Mouse (Mus musculus): ENCODE results near the gene Aqp6. TPM values are rescaled to one million over a fixed set of nuclear protein-coding genes. Genes with fewer than 3 reads are reported as not detected.

The Aqp6 gene
- polyA plus RNA-seq, 1 experiment from 2014 or later, result not detected

- Histone ChIP-seq H3K4me1 (ENCODE audit: control insufficient read depth, insufficient read depth, low read length) (peaks cover 8% of the 10 kb centered on the region), H3K27me3 (replicated peaks; ENCODE audit: control insufficient read depth, insufficient read depth, low read length) (peaks cover 84% of the 10 kb centered on the region), H3K4me3 (ENCODE audit: low read length) (peak overlapping the region; percentile 39), H3K36me3 (ENCODE audit: control insufficient read depth, insufficient read depth, low read length) (no peaks in the 10 kb centered on the region), H3K9me3 (ENCODE audit: control insufficient read depth, low read length) (no peaks in the 10 kb centered on the region), H3K27ac (ENCODE audit: low read length) (no peak overlapping the region), H3K4me2 (ENCODE audit: low read depth, low read length) (peak overlapping the region; percentile 61), H3K9ac (ENCODE audit: low read depth, low read length) (peak overlapping the region; percentile 46; the same call in 1 of the 2 replicates)
- peak; percentile 38 for ATAC-seq
- WGBS, result 1% methylated on average over 24 of the region's 24 CpGs
Measured at GRCm38 (mm10) chr15:99584407-99585202, 16.6 kb upstream of the Aqp6 start.

GRCm38 (mm10) chr15:99585741-99586140 lies 15.5 kb upstream of the Aqp6 start:
- Histone ChIP-seq H3K4me3 (ENCODE audit: low read length) (no peak overlapping the region), H3K36me3 (ENCODE audit: control insufficient read depth, insufficient read depth, low read length) (no peaks in the 10 kb centered on the region), H3K4me2 (ENCODE audit: low read depth, low read length) (no peak overlapping the region), H3K4me1 (ENCODE audit: control insufficient read depth, insufficient read depth, low read length) (peaks cover 14% of the 10 kb centered on the region), H3K27ac (ENCODE audit: low read length) (no peak overlapping the region), H3K9ac (ENCODE audit: low read depth, low read length) (no peak overlapping the region), H3K27me3 (replicated peaks; ENCODE audit: control insufficient read depth, insufficient read depth, low read length) (peaks cover 92% of the 10 kb centered on the region), H3K9me3 (ENCODE audit: control insufficient read depth, low read length) (no peaks in the 10 kb centered on the region)
- no peak for ATAC-seq
- 65% methylated on average over 6 of the region's 6 CpGs for WGBS

- WGBS, result 86% methylated on average over 3 of the region's 3 CpGs
- Histone ChIP-seq H3K4me1 (ENCODE audit: control insufficient read depth, insufficient read depth, low read length) (peaks cover 17% of the 10 kb centered on the region), H3K4me2 (ENCODE audit: low read depth, low read length) (no peak overlapping the region), H3K36me3 (ENCODE audit: control insufficient read depth, insufficient read depth, low read length) (no peaks in the 10 kb centered on the region), H3K27me3 (replicated peaks; ENCODE audit: control insufficient read depth, insufficient read depth, low read length) (peaks cover 93% of the 10 kb centered on the region), H3K9ac (ENCODE audit: low read depth, low read length) (no peak overlapping the region), H3K4me3 (ENCODE audit: low read length) (no peak overlapping the region), H3K27ac (ENCODE audit: low read length) (no peak overlapping the region), H3K9me3 (ENCODE audit: control insufficient read depth, low read length) (no peaks in the 10 kb centered on the region)
- ATAC-seq, result no peak
Measured at GRCm38 (mm10) chr15:99586525-99586924, 14.7 kb upstream of the Aqp6 start.

- Histone ChIP-seq H3K36me3 (ENCODE audit: control insufficient read depth, insufficient read depth, low read length) (no peaks in the 10 kb centered on the region), H3K9me3 (ENCODE audit: control insufficient read depth, low read length) (no peaks in the 10 kb centered on the region), H3K27me3 (replicated peaks; ENCODE audit: control insufficient read depth, insufficient read depth, low read length) (peaks cover 98% of the 10 kb centered on the region), H3K27ac (ENCODE audit: low read length) (no peak overlapping the region), H3K4me3 (ENCODE audit: low read length) (no peak overlapping the region), H3K9ac (ENCODE audit: low read depth, low read length) (no peak overlapping the region), H3K4me1 (ENCODE audit: control insufficient read depth, insufficient read depth, low read length) (peaks cover 12% of the 10 kb centered on the region), H3K4me2 (ENCODE audit: low read depth, low read length) (no peak overlapping the region)
- 8% methylated on average over 9 of the region's 9 CpGs for WGBS
- ATAC-seq, result no peak
Measured at GRCm38 (mm10) chr15:99589237-99589636, 12.0 kb upstream of the Aqp6 start.

GRCm38 (mm10) chr15:99589704-99590103 lies 11.5 kb upstream of the Aqp6 start:
- H3K4me1 ChIP-seq (ENCODE audit: control insufficient read depth, insufficient read depth, low read length), result peaks cover 10% of the 10 kb centered on the region
- no peak overlapping the region for H3K4me3 ChIP-seq (ENCODE audit: low read length)
- no peak overlapping the region for H3K4me2 ChIP-seq (ENCODE audit: low read depth, low read length)
- 22% methylated on average over 7 of the region's 7 CpGs for WGBS
- no peaks in the 10 kb centered on the region for H3K36me3 ChIP-seq (ENCODE audit: control insufficient read depth, insufficient read depth, low read length)
- no peak overlapping the region for H3K27ac ChIP-seq (ENCODE audit: low read length)
- H3K9me3 ChIP-seq (ENCODE audit: control insufficient read depth, low read length), result no peaks in the 10 kb centered on the region
- H3K9ac ChIP-seq (ENCODE audit: low read depth, low read length), result no peak overlapping the region
- no peak for ATAC-seq
- peaks cover 98% of the 10 kb centered on the region for H3K27me3 ChIP-seq (replicated peaks; ENCODE audit: control insufficient read depth, insufficient read depth, low read length)

GRCm38 (mm10) chr15:99590429-99591084 lies 10.6 kb upstream of the Aqp6 start, which contains the start of gene Aqp5:
TSS of gene Aqp5 (plus strand) at chr15:99590782.
- 0 out of 2 replicates have a peak, but pooled peaks have one; percentile 42 for ATAC-seq
- H3K27ac ChIP-seq (ENCODE audit: low read length), result no peak within 1 kb of the TSS
- WGBS, result 2% methylated on average over 72 of the region's 83 CpGs
- peaks cover 10% of the 10 kb centered on the region for H3K4me1 ChIP-seq (ENCODE audit: control insufficient read depth, insufficient read depth, low read length)
- H3K36me3 ChIP-seq (ENCODE audit: control insufficient read depth, insufficient read depth, low read length), result no peaks in the 10 kb centered on the region
- peaks cover 98% of the 10 kb centered on the region for H3K27me3 ChIP-seq (replicated peaks; ENCODE audit: control insufficient read depth, insufficient read depth, low read length)
- H3K9ac ChIP-seq (ENCODE audit: low read depth, low read length), result no peak within 1 kb of the TSS
- peak within 1 kb of the TSS; percentile 45 for H3K4me3 ChIP-seq (ENCODE audit: low read length)
- peak within 1 kb of the TSS; percentile 74 for H3K4me2 ChIP-seq (ENCODE audit: low read depth, low read length)
- H3K9me3 ChIP-seq (ENCODE audit: control insufficient read depth, low read length), result no peaks in the 10 kb centered on the region

- no peak overlapping the region for H3K4me2 ChIP-seq (ENCODE audit: low read depth, low read length)
- H3K4me1 ChIP-seq (ENCODE audit: control insufficient read depth, insufficient read depth, low read length), result peaks cover 13% of the 10 kb centered on the region
- no peak overlapping the region for H3K27ac ChIP-seq (ENCODE audit: low read length)
- no peaks in the 10 kb centered on the region for H3K36me3 ChIP-seq (ENCODE audit: control insufficient read depth, insufficient read depth, low read length)
- H3K27me3 ChIP-seq (replicated peaks; ENCODE audit: control insufficient read depth, insufficient read depth, low read length), result peaks cover 85% of the 10 kb centered on the region
- H3K9ac ChIP-seq (ENCODE audit: low read depth, low read length), result no peak overlapping the region
- 69% methylated on average over 8 of the region's 8 CpGs for WGBS
- no peak for ATAC-seq
- H3K9me3 ChIP-seq (ENCODE audit: control insufficient read depth, low read length), result no peaks in the 10 kb centered on the region
- H3K4me3 ChIP-seq (ENCODE audit: low read length), result no peak overlapping the region
Measured at GRCm38 (mm10) chr15:99592177-99592576, 9.0 kb upstream of the Aqp6 start.

- H3K27ac ChIP-seq (ENCODE audit: low read length), result no peak overlapping the region
- H3K4me1 ChIP-seq (ENCODE audit: control insufficient read depth, insufficient read depth, low read length), result peaks cover 13% of the 10 kb centered on the region
- no peak for ATAC-seq
- no peak overlapping the region for H3K4me3 ChIP-seq (ENCODE audit: low read length)
- H3K27me3 ChIP-seq (replicated peaks; ENCODE audit: control insufficient read depth, insufficient read depth, low read length), result peaks cover 81% of the 10 kb centered on the region
- H3K9me3 ChIP-seq (ENCODE audit: control insufficient read depth, low read length), result no peaks in the 10 kb centered on the region
- H3K9ac ChIP-seq (ENCODE audit: low read depth, low read length), result no peak overlapping the region
- WGBS, result 81% methylated on average over 5 of the region's 5 CpGs
- H3K36me3 ChIP-seq (ENCODE audit: control insufficient read depth, insufficient read depth, low read length), result no peaks in the 10 kb centered on the region
- no peak overlapping the region for H3K4me2 ChIP-seq (ENCODE audit: low read depth, low read length)
Measured at GRCm38 (mm10) chr15:99592877-99593276, 8.3 kb upstream of the Aqp6 start.

- WGBS, result 78% methylated on average over 10 of the region's 10 CpGs
- no peak overlapping the region for H3K4me2 ChIP-seq (ENCODE audit: low read depth, low read length)
- H3K4me1 ChIP-seq (ENCODE audit: control insufficient read depth, insufficient read depth, low read length), result peaks cover 13% of the 10 kb centered on the region
- H3K36me3 ChIP-seq (ENCODE audit: control insufficient read depth, insufficient read depth, low read length), result no peaks in the 10 kb centered on the region
- ATAC-seq, result no peak
- H3K27ac ChIP-seq (ENCODE audit: low read length), result no peak overlapping the region
- H3K9ac ChIP-seq (ENCODE audit: low read depth, low read length), result no peak overlapping the region
- H3K9me3 ChIP-seq (ENCODE audit: control insufficient read depth, low read length), result no peaks in the 10 kb centered on the region
- H3K4me3 ChIP-seq (ENCODE audit: low read length), result no peak overlapping the region
- H3K27me3 ChIP-seq (replicated peaks; ENCODE audit: control insufficient read depth, insufficient read depth, low read length), result peaks cover 74% of the 10 kb centered on the region
Measured at GRCm38 (mm10) chr15:99594951-99595350, 6.2 kb upstream of the Aqp6 start.

Data from intestine, embryonic 16.5 days (tissue).